ENCODE assay signal across 8 mouse cellular contexts in genomic region chr12:70452726-70453645, GRCm38 (mm10). TPM values are rescaled to one million over a fixed set of nuclear protein-coding genes. Genes with fewer than 3 reads are reported as not detected.
DNase-seq lines count a peak whose midpoint lies in the region; ATAC-seq lines count a peak whose summit lies in the region.

Tmx1 (plus strand) TSS chr12:70453095.

- ATAC-seq in megakaryocyte progenitor cell, adult 5-6 weeks (replicated peaks; ENCODE audit: poor library complexity): peak; percentile 92

- peak; percentile 96 for DNase-seq in adipocyte (ENCODE audit: low spot score)
- DNase-seq in embryo, embryonic 10 days (ENCODE audit: low spot score): peak; percentile 97
- peak; percentile 99 for DNase-seq in gastrocnemius, postnatal 10 days
- DNase-seq in induced T-regulatory cell, adult 2 months (ENCODE audit: low read depth): peak; percentile 96
- peak; percentile 89 to 96 for DNase-seq in left cerebral cortex, adult 9 months (ENCODE audit: low spot score in 2 of 2)
- DNase-seq in right cerebral cortex, postnatal 14 days: peak; percentile 96
- DNase-seq in urinary bladder, postnatal 36 days (ENCODE audit: low spot score in 2 of 2): peak; percentile 96 to 97

RNA-seq across cellular contexts. Expression of gene Tmx1, which starts in this region (rescaled TPM):
- 10 to 100 TPM; 13.1 to 16.1 TPM for total RNA-seq in gastrocnemius, postnatal 10 days (2021)
- total RNA-seq in megakaryocyte progenitor cell, adult 5-6 weeks (2015): 50.8 and 58.2 TPM in 2 replicates
- total RNA-seq in megakaryocyte progenitor cell, adult 5-6 weeks (2017): 88.4 and 101 TPM in 2 replicates

Comparison
In these comparisons a context has a peak if more than half of its experiments do, and no peak if none do; other contexts are left out.
1. Peak in every context shown above with its lines: DNase-seq and ATAC-seq.